Mouse (Mus musculus): ENCODE results near the gene Plk5.

DNA sequence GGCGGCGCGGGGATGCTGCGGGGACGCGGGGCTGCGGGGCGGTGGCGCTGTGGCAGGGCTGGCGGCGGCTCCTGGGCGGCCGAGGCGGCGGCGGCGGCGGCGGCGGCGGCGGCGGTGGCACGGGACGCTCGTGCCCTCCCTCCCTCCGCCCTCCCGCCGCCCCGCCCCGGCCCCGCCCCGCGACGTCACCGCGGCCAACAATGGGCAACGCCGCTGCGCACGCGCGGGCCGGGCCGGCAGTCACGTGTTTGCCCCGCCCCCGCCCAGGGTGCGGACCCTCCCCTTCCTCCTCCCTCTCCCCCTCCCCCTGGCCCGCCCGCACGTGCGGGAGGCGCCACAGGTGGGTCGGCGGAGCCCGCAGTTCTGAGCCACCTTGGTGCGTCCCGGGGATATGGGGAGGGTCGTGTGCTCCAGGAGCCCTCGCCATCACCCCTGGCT lies 31.3 kb downstream of the Plk5 start, which contains the start of gene Mex3d:
- no peak for TF ChIP-seq CTCF (IDR thresholded peaks at IDR 0.05; ENCODE audit: extremely low read depth, insufficient read length, insufficient replicate concordance, low read depth, low read length)
- peak; percentile 55 for TF ChIP-seq POLR2A (IDR thresholded peaks at IDR 0.05; ENCODE audit: low read depth, low read length)
